Mouse (Mus musculus): ENCODE data around the gene Ank3.

Gene Ank3

DNA sequence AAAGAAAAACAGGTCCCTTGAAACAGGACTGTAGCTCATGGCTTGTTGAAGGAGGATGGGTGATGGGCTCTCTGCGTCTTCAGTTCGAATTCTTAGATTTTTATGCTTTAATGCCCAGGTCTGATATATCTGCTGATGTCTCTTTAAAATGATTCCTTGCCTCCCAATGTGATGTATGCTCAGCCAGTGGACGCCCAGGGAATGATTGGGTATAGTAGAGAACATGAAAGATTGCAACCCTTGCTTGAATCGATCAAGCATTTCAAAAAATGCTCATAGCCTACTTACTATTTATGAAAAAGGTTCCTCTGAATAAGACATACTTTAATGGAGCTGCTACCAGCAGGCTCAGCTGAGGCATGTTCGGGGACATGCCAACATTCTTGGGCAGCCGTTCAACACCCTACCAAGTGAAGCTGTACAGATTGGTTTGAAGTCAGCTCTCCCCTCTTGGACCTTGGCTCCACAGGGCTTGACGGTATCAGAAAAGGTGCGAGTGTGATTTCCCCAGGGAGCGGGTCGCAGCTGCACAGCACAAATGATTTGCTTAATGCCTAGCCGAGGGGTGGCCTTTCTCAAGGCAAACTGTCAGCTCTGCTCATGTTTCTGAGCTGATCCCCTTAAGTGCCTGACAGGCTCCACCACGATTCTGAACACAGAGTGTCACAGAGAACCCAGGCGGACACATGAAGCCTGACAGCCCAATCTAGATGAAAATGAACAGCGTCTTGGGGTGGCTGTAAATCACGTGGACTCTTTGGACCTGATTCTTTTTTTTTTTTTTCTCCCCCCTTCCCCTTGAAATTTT is 136.8 kb downstream of the Ank3 start:
- no peak for DNase-seq (ENCODE audit: low spot score in 2 of 2)

DNA sequence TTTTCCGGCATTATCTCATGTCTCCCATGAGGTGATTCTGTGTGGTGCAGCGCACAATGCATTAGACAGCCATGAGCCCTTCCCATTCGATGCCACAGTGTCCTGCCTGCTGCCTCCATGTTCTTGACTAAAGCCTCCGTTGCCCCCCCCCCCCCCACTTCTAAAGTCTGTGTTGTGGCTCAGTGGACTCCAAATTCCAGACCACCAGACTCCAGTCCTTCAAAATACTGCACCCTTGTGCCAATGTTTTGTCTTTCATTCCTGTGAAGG is 137.3 kb downstream of the Ank3 start:
- no peak for DNase-seq (ENCODE audit: low spot score in 2 of 2)

DNA sequence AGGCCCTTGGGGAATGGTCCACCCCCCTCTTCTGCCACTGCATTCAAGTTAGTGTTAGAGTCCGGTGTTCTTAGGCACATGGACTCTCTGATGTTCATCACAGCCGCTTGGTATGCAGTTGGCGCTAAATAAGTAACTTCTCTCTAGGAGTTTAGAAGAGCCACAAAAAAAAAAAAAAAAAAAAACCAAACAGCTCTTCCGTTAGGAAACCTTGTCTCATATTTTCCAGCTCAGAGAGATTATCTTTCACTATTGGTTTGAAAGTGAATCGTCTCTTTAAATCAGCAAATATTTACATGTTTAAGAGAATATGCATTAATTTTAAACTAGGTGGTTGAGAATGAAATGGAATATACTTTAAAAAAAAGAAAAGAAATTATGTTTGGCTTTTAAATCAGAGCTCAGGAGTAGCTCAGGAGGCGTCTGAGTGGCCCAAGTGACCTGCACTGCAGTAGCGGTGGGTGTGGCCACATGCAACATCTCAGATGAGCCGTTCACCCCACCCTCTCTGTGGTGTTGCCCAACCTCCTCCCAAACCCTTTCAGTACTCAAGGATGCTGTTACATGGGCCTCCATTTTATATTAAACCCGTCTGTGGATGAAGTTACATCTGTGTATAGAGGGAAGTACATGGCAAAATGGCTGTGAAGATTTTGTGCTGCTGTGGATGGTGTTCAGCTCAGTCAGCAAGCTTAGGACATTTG is 138.0 kb downstream of the Ank3 start:
- DNase-seq (ENCODE audit: low spot score in 2 of 2), result no peak

DNA sequence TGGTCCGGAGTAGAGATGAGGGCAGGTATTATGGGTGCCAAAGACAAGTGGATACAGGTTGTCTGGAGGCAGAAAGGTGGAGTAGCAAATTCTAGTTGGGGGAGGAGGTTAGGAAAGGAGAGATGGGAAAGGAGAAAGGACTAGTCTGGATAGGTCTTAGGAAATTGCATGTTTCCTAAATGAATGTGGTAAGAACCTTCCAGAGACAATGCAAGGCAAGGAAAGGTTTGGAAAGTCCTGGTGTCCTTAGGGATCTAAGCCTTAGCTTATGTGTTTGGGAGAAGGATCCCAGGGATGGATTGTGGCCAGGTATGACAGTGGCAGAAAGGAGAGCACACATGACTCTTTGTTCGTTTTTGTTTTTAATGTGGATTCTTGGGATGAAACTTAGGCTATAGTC is 139.7 kb downstream of the Ank3 start:
- no peak for DNase-seq (ENCODE audit: low spot score in 2 of 2)

DNA sequence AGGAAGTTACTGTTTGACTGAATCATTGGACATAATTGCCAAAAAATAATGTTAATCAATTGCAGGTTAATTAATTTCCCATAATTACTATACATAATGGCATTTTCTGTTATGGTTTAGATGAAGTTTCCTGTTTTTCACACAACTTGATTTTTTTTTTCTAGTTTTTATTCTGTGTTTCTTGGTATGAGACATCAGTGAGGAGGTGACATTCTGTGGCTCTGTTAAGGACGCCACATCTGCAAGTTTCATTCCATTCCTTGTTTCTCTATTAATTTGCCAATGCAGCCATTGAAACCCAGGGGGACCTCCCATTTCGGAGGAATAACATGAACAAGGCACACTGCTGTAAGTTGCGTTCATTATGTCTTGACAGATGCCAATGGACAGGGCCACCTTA is 143.9 kb downstream of the Ank3 start:
- DNase-seq (ENCODE audit: low spot score in 2 of 2), result no peak

DNA sequence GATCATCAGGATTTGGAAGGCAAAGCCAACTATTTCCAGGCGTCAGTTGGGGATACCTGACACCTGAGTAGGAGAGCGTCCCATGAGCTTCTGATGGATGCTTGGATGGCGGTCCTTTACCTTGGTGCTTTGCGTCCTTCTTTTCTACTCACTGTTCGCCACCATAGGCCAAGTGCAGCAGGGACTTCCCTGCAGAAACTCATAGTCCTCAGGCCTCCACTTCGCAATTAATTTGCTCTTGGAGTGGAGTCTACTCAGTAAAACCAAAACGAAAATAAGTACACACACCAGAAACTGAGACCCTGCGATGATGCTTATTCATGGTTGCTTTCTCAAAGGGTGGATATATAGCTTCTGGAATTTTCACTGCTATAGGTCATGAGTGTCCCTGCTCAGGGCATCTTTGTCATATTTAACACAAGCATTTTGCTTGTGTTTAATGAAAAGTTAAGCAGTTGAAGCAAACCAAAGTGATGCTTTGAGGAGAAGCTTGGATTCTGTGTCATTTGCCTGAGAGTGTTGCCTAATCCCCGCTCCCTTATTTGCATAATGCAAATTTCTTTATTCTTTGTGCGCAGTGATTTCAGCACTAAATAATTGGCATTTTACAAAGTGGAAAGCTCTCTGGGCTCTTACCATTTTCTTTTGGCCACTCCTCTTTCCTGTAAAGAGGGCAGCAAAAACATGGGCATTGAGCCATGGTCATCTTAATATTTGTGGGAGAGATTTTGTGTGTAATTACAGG is 145.5 kb downstream of the Ank3 start:
- DNase-seq (ENCODE audit: low spot score in 2 of 2), result no peak

DNA sequence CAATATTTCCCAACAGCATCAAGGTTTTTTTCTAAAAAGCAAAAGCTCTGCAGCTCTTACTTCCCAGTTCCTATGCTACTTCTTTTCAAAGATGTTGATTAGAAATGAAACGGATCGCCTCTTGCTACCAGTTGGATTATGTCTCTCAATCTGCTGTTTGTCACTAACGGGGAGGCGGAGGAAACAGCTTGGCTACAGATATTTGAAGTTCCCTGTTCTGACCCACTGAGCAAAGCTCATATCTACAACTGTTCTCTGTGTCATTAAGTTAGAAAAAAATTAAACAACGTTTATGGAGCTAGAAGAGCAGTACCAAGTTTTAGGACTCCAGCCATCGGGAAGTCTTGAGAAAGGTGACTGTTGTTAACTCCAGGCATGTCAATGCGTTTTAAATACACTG is 146.1 kb downstream of the Ank3 start:
- DNase-seq (ENCODE audit: low spot score in 2 of 2), result no peak

DNA sequence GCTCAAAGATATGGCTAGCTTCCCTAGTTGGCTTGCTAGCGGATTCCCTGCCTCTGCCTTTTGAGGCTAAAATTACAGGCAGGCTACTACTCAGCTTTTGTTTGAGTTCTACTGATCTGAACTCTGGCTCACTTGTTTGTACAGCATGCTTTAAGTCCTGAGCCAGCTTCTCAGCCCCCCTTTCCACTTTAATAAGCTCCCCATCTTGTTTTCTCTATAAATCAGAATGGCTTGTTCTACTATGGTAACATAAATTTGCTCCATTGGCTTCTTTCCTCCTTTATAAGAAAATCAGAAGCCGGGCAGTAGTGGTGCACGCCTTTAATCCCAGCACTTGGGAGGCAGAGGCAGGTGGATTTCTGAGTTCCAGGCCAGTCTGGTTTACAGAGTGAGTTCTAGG is 147.4 kb downstream of the Ank3 start:
- DNase-seq (ENCODE audit: low spot score in 2 of 2), result no peak

DNA sequence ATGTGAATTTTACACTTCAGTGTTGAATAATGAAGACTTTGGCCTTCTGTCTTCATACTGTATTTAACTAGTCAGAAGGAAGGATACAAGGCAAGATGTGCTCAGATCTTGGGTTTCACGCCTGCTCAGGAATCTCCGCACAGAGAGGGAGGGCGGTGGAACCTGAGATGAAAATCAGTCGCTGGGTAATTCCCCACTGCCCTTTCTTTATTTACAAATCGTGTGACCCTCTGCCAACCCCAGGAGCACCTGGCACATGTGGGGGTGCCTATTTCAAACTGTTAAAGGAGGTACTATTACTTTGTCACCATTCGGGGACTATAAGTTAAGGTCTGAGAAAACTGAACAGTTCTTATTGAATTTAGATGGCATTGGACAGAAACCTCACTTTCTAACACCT is 148.1 kb downstream of the Ank3 start:
- no peak for DNase-seq (ENCODE audit: low spot score in 2 of 2)

DNA sequence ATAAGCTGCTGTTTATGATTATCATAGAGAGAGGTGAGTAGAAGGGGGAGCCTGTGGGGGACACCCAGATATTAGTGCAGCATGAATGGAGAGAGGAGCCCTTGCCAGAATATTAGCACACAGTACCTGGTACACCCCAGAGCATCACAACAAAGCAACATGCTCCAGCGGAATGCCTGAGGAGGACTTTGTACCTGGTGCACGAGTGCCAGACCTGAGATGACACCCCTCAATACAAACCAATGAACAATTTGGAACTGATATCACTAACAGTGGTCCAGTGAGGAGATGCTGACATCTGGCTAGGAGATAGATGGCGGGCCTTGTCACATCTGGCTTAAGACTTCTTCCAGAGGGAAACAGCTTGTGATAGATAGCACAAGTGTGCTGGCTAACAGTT is 150.2 kb downstream of the Ank3 start:
- no peak for DNase-seq (ENCODE audit: low spot score in 2 of 2)

DNA sequence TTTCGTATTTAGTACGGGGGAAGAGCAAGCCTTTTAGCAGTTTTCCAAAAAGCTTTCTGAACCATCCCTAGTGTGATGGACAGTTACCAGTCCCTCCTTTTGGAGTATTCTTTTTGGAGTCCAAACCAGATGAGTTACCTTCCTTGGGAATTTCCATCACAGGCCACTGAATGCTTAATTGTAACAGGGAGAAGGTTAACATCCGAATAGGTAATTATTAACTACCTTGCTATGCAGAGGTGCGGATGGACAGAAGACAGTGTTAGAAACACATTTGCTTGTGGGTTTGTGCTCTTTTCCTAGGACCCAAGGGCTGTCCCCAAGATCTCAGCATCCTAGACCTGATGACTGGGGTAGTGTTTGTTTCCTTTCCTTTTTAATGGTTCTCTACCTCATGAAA is 150.6 kb downstream of the Ank3 start:
- DNase-seq (ENCODE audit: low spot score in 2 of 2), result no peak

DNA sequence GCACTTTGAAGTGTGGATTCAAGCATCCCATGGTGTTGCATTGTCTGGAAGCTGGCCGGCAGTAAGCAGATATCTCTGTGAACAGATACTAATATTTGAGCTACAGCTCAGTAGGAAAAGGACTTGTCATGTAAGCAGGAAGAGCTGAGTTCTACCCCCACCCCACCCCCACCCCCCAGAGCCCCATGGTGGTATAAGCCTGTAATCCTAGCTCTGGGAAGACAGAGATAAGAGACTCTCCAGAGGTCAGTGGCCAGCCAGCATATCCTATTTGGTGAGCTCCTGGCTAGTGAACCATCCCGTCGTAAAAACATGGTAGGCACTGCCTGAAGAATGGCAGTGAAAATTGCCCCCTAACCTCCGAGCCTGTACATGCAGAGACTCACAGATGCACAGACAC is 152.3 kb downstream of the Ank3 start:
- no peak for DNase-seq (ENCODE audit: low spot score in 2 of 2)

DNA sequence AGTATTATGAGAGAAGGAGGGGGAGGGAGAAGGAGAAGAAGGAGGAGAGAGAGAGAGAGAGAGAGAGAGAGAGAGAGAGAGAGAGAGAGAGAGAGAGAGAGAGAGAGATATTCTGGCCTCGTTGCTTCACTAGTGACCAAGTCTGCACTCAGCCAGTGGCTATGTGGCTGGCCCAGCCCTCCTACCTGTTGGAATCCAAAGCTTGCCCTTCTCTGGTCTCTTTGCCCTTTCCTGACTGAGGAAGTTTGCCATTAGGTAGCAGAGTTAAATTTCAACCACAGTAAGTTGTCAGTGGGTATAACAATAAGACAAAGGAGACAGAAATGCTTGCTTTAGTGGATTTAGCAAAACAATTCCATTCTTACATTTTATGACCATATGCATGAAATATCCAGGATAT is 154.5 kb downstream of the Ank3 start:
- DNase-seq (ENCODE audit: low spot score in 2 of 2), result no peak

DNA sequence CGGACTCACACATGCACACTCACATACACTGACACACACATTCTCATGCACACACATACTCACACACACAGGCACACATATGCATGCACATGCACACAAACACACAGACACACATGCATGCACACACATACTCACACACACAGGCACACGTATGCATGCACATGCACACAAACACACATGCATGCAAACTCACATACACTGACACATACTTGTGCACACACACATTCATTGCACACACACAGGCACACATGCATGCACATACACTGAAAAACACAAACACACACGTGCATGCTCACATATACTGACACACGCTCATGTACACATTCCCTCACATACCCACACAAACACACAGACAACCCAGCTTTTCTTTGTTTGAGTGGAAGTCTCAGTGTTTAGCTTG is 157.0 kb downstream of the Ank3 start:
- no peak for DNase-seq (ENCODE audit: low spot score in 2 of 2)

DNA sequence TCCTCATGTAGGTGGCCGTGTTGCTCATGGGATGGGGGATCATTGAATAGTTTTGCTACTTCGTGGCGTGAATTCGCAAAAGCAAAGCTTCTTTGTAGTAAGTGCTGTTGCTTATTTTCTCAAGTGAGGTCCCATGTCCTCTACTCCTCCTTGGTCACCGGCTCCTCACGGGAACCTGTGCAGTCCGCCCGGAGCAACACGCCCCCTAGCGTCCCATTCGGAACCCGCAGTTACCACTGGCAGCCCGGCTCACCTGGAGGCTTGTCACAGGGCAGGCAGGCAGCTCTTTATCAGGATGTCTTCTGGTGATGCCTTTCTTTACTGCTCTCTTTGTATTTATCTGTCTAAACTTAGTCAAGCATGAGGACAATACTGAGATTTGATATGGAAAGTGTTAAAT is 157.7 kb downstream of the Ank3 start:
- no peak for DNase-seq (ENCODE audit: low spot score in 2 of 2)

DNA sequence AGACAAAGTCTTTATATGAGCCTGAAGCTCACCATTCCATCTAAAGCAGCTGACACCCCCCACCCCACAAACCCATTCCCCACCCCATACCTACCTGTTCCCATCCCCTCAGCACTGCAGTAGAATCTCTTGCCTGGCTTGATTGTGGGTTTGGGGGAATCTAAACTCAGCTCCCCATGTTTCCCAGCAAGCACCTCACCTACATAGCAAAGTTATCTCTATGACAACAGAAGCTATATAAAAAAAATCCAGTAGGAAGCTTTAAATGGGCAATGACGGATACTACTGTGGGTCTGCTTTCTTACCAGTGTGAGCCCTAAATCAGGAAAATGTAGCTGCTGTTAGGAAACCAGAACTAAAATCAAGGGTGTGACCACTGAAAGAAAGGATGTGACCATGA is 161.7 kb downstream of the Ank3 start:
- DNase-seq (ENCODE audit: low spot score in 2 of 2), result no peak

DNA sequence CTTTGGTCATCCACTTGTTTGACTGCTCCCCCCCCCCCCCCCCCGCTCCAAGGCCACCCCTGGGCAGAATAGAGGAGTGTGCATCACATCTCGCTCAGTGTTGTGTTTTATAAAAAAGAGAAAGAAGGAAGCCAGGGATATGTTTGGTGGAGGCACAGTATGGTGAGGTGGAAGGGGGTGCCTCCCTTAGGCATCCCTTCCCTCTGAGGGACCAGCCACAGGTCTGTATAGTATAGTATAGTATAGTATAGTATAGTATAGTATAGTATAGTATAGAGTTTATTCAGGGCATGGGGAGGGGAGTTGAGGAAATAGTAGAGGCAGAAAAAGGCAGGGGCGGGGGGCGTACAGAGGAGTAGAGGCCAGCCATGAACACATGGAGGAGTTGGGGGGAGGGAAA is 164.4 kb downstream of the Ank3 start:
- no peak for DNase-seq (ENCODE audit: low spot score in 2 of 2)

DNA sequence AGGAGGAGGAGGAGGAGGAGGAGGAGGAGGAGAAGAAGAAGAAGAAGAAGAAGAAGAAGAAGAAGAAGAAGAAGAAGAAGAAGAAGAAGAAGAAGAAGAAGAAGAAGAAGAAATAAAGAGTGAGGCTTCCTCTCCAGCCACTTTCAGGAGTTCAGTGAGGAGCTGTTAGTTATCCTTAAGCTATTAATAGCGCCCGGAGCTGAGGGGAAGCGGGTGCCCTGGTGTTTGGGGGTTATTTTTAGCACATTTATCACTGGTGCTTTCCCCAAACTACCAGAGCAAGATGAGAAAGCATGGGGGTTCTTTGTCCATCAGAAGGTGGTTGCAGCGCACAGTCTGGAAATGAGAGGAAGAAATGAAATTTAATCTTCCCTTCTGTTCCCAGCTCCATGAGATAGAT is 166.5 kb downstream of the Ank3 start:
- no peak for DNase-seq (ENCODE audit: low spot score in 2 of 2)

DNA sequence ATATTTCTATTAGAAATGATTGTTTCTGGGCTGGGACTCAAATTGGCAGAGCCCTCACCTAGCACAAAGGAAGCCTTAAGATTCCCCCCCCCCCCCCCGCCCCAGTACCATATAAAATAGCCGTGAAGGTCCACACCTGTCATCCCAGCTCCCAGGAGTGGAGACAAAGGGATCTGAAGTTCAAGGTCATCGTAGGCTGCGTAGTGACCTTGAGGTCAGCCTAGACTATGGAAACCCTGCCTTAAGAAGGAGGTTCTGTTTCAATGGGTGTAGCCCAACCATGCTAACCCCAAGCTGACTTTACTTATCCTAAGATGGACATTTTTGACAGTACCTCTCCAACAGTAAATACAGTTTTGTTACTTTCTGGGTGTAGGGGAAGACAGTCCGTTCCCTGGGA is 170.4 kb downstream of the Ank3 start:
- DNase-seq (ENCODE audit: low spot score in 2 of 2), result no peak

DNA sequence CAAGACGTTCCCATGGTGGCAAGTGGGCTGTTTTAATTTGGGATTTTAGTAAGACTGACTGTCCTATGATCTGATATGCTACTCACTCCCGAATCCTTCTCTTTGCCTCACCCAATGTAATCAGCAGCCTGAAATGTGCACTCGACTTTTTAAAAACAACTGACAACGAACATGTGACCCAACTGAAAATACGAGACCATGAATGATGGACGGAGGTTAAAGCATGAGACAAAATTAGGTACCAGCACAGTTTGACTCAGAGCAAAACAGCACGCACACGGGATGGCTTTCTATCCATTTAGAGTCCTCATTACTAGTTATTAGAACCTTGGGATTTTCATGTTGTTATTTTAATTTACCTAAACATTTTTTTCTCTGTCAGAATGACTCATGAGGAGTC is 171.2 kb downstream of the Ank3 start:
- DNase-seq (ENCODE audit: low spot score in 2 of 2), result no peak

DNA sequence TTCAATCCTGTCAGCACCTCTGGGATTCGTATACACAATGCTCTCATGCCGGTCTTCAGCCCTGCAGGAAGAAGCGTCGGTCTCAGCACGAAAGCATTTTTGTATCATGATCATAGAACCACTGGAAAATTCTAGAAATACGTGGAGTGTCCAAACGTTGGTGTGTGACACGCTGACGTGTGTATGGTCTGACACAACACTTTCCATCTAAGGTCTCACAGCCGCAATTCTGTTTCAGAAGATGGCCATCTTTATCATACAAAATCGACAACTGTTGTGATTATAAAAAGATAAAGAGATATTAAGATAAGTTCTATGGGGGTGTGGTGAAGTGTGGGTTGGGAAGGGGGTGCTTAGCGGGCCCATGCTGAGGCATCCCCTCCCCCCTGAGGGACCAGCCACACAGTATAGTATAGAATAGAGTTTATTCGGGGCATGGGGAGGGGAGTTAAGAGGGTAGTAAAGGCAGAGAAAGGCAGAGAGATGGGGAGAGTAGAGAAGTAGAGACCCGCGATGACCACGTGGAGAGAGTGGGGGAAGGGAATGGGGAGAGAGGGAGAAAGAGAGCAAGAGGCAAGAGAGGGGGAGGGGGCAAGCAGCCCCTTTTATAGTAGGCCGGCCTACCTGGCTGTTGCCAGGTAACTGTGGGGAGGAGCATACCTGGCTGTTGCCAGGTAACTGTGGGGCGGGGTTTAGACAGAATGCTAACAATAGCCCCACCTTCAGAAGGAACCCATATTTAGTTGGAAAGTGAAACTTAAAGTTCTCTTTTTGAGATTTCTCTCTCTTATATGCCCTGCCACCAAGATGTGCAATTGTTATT is 172.1 kb downstream of the Ank3 start:
- peak in 1 of 2 experiments; percentile 4 for DNase-seq (ENCODE audit: low spot score in 2 of 2)

DNA sequence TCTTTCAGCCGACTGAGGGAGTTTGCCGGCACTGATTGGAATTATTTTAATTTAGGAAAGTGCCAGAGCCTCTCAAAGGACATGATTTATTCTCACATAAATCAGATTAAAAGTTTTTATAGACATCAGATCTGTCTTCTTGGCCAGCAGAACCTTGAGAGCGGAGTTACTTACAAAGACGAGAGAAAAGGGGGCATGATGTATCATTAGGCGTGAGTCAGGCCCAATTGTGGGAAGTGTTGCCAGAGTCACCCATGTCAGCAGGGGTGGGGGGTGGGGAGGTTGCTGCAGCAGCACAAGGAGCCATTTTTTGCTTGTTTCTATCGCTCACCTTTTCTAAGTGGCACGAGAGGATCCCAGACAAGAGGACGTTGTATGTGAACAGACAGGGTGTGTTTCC is 172.8 kb downstream of the Ank3 start:
- DNase-seq (ENCODE audit: low spot score in 2 of 2), result no peak

Data from spleen, postnatal 36 days (tissue).